Mouse (Mus musculus) testis, adult 2 months (tissue): ENCODE measurements around the gene Palm.

Source experiments
- CTCF ChIP-seq: fragments of 200-500 bp; IDR thresholded peaks from 2 replicates; pipeline ENCODE4 v1.5.1; 2012; ENCODE audit warnings: low read depth, mild to moderate bottlenecking, inconsistent platforms, low read length, moderate library complexity; ENCODE audit not compliant: control insufficient read depth, insufficient read depth, insufficient replicate concordance
- POLR2A ChIP-seq: fragments of 200-500 bp; IDR thresholded peaks from 2 replicates; pipeline ENCODE4 v1.6.1; 2012; ENCODE audit warnings: low read depth, mild to moderate bottlenecking, inconsistent platforms, low read length, moderate library complexity; ENCODE audit not compliant: control insufficient read depth

- no peak for TF ChIP-seq POLR2A
- TF ChIP-seq CTCF, result no peak
Observed at GRCm38 (mm10) chr10:79865189-79865601, 71.8 kb downstream of the Palm start.
